Mouse (Mus musculus) cortical plate, adult 2 months (tissue): ENCODE results near the gene Myo3a.

Source experiments
- CTCF ChIP-seq: fragments of 200-500 bp; IDR thresholded peaks from 2 replicates; pipeline ENCODE4 v1.5.1; 2011; ENCODE audit warnings: mild to moderate bottlenecking, control low read depth, low read length; ENCODE audit not compliant: insufficient read depth; ENCODE audit errors: extremely low read depth
- POLR2A ChIP-seq: fragments of 200-500 bp; IDR thresholded peaks from 2 replicates; pipeline ENCODE4 v1.6.1; 2011; ENCODE audit warnings: mild to moderate bottlenecking, low read length, control low read depth; ENCODE audit not compliant: insufficient read depth; ENCODE audit errors: extremely low read depth

- no peak for TF ChIP-seq CTCF
- TF ChIP-seq POLR2A = no peak
These were observed 23.2 kb downstream of the Myo3a start for GRCm38 (mm10) chr2:22250462-22250861.
